Mouse (Mus musculus): Measurements from ENCODE around the gene Tmub2. TPM values are rescaled to one million over a fixed set of nuclear protein-coding genes. Genes with fewer than 3 reads are reported as not detected.
"Not testable (repeated sequence)": the region's sequence is repeated elsewhere in the genome, so short reads cannot be mapped to it uniquely, and the experiment has no call there.

Tmub2 gene
- polyA plus RNA-seq, 1 experiment from 2014 or later: 30.3 TPM

DNA sequence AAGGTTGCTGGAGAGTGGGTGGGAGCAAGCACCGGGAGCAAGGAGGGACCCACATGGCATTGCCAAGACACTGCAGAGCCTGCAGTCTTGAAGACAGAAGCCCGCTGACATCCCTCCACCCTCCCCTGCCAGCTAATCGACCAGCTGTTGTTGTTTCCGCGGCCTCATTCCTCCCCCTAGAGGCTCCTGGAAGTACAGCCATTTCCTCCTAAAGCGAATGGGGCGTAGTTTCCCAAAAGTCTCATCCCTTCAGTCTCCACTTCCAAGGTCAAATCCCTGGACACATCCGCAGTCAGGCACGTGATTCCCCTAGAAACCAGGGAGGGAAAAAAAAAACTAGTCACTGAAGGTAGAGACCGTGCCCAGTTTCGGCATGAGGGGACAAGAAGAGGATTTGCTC is 17.3 kb upstream of the Tmub2 start:
- Histone ChIP-seq H3K4me3 (ENCODE audit: low read depth, low read length) (no peak overlapping the region), H3K4me2 (replicated peaks; ENCODE audit: low read depth) (no peak overlapping the region), H3K4me1 (replicated peaks; ENCODE audit: control insufficient read depth, insufficient read depth) (no peaks in the 10 kb centered on the region), H3K36me3 (ENCODE audit: control insufficient read depth, insufficient read depth, low read length) (no peaks in the 10 kb centered on the region), H3K9me3 (ENCODE audit: control insufficient read depth, low read length) (no peaks in the 10 kb centered on the region), H3K27ac (replicated peaks) (no peak overlapping the region), H3K9ac (ENCODE audit: low read length) (no peak overlapping the region), H3K27me3 (ENCODE audit: control insufficient read depth, insufficient read depth, low read length) (no peaks in the 10 kb centered on the region)
- ATAC-seq (ENCODE audit: low FRiP score, low TSS enrichment): peak; percentile 70; the same call in 1 of the 2 replicates
- WGBS: 9% methylated on average over 11 of the region's 11 CpGs
- peak; percentile 73 for DNase-seq (ENCODE audit: low spot score)
- TF ChIP-seq CTCF (IDR thresholded peaks at IDR 0.05; ENCODE audit: low read depth): peak; percentile 83
- TF ChIP-seq EP300 (optimal IDR thresholded peaks at IDR 0.05): no peak

DNA sequence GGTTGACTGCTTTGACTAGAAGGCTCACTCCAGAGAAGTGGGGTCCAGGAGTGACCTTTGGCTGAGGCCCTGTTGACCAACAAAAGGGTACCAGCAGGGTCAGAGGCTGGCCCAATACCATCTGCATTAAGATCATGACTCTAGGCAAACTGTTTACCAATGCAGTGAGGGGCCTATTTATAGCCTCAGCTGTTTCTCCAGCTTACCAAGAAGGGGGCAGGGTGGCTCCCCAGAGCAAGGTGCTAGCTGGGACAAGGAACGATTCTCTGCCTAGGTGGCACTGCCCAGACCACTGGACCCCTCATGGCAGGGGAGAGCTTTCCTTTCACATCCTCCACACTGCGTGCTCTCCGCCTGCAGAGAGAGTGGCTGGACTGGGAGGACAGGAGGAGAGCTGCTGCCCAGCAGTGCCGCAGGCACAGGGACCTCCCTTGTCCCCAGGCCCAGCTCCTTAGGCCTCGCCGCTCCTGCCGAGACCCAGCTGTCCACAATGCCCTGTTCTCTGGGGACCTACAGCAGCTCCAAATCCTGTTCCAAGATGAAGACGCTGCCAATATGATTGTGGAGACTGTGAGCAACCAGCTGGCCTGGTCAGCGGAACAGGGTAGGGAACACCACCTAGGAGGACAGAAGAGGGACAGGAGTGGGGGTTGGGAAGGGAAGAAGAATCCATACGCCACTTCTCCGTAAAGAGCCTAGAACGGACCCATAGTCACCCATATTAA is 16.0 kb upstream of the Tmub2 start, which contains the start of gene Asb16:
Gene Asb16, plus strand, starts transcription at position 224 of the 725 bp plus-strand sequence.
- no peak within 1 kb of the TSS for H3K4me3 ChIP-seq (ENCODE audit: low read depth, low read length)
- no peak for ATAC-seq (ENCODE audit: low FRiP score, low TSS enrichment)
- H3K4me1 ChIP-seq (replicated peaks; ENCODE audit: control insufficient read depth, insufficient read depth): no peaks in the 10 kb centered on the region
- H3K36me3 ChIP-seq (ENCODE audit: control insufficient read depth, insufficient read depth, low read length): no peaks in the 10 kb centered on the region
- H3K4me2 ChIP-seq (replicated peaks; ENCODE audit: low read depth): no peak within 1 kb of the TSS
- TF ChIP-seq CTCF (IDR thresholded peaks at IDR 0.05; ENCODE audit: low read depth) (no peak), EP300 (optimal IDR thresholded peaks at IDR 0.05) (no peak)
- no peaks in the 10 kb centered on the region for H3K27me3 ChIP-seq (ENCODE audit: control insufficient read depth, insufficient read depth, low read length)
- 88% methylated on average over 12 of the region's 12 CpGs for WGBS
- DNase-seq (ENCODE audit: low spot score): no peak
- H3K27ac ChIP-seq (replicated peaks): no peak within 1 kb of the TSS
- no peak within 1 kb of the TSS for H3K9ac ChIP-seq (ENCODE audit: low read length)
- H3K9me3 ChIP-seq (ENCODE audit: control insufficient read depth, low read length): no peaks in the 10 kb centered on the region

DNA sequence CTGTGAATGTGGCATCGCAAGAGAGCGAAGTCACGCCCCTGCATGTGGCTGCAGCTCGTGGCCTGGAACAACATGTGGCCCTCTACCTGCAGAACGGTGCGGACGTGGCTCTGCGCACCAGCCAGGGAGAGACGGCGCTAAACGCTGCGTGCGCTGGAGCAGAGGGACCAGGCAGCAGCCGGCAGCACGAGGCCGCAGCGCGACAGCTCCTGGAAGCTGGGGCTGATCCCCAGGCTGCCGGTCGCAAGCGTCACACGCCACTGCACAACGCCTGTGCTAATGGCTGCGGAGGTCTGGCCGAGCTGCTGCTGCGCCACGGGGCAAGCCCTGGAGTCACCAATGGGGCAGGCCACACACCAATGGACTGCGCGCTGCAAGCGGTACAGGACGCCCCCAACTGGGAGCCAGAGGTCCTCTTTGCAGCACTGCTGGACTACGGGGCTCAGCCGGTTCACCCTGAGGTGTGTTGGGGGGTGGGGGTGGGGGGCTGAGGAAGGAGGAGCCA is 8.3 kb upstream of the Tmub2 start:
- peak; percentile 66 for DNase-seq (ENCODE audit: low spot score)
- peak; percentile 65 for ATAC-seq (ENCODE audit: low FRiP score, low TSS enrichment)
- Histone ChIP-seq H3K9ac (ENCODE audit: low read length) (peak overlapping the region; percentile 53), H3K27me3 (ENCODE audit: control insufficient read depth, insufficient read depth, low read length) (no peaks in the 10 kb centered on the region), H3K4me1 (replicated peaks; ENCODE audit: control insufficient read depth, insufficient read depth) (peaks cover 5% of the 10 kb centered on the region; the same call in 1 of the 2 replicates), H3K9me3 (ENCODE audit: control insufficient read depth, low read length) (no peaks in the 10 kb centered on the region), H3K36me3 (ENCODE audit: control insufficient read depth, insufficient read depth, low read length) (no peaks in the 10 kb centered on the region), H3K4me2 (replicated peaks; ENCODE audit: low read depth) (peak overlapping the region; percentile 54), H3K27ac (replicated peaks) (no peak overlapping the region), H3K4me3 (ENCODE audit: low read depth, low read length) (peak overlapping the region; percentile 30)
- 1% methylated on average over 33 of the region's 33 CpGs for WGBS
- TF ChIP-seq CTCF (IDR thresholded peaks at IDR 0.05; ENCODE audit: low read depth): no peak; the same call in 1 of the 2 replicates
- TF ChIP-seq EP300 (optimal IDR thresholded peaks at IDR 0.05): no peak

- no peak for ATAC-seq (ENCODE audit: low FRiP score, low TSS enrichment)
- 85% methylated on average over 7 of the region's 12 CpGs for WGBS
- no peak overlapping the region for H3K4me2 ChIP-seq (replicated peaks; ENCODE audit: low read depth)
- peaks cover 5% of the 10 kb centered on the region; the same call in 1 of the 2 replicates for H3K4me1 ChIP-seq (replicated peaks; ENCODE audit: control insufficient read depth, insufficient read depth)
- DNase-seq (ENCODE audit: low spot score): no peak
- no peak overlapping the region for H3K27ac ChIP-seq (replicated peaks)
- no peak for TF ChIP-seq CTCF (IDR thresholded peaks at IDR 0.05; ENCODE audit: low read depth)
- no peak for TF ChIP-seq EP300 (optimal IDR thresholded peaks at IDR 0.05)
- no peak overlapping the region for H3K4me3 ChIP-seq (ENCODE audit: low read depth, low read length)
- no peaks in the 10 kb centered on the region for H3K9me3 ChIP-seq (ENCODE audit: control insufficient read depth, low read length)
- H3K9ac ChIP-seq (ENCODE audit: low read length): no peak overlapping the region
- H3K36me3 ChIP-seq (ENCODE audit: control insufficient read depth, insufficient read depth, low read length): no peaks in the 10 kb centered on the region
- H3K27me3 ChIP-seq (ENCODE audit: control insufficient read depth, insufficient read depth, low read length): no peaks in the 10 kb centered on the region
Measured at GRCm38 (mm10) chr11:102277754-102278153, 7.0 kb upstream of the Tmub2 start.

- ATAC-seq (ENCODE audit: low FRiP score, low TSS enrichment): no peak
- Histone ChIP-seq H3K36me3 (ENCODE audit: control insufficient read depth, insufficient read depth, low read length) (no peaks in the 10 kb centered on the region), H3K27me3 (ENCODE audit: control insufficient read depth, insufficient read depth, low read length) (no peaks in the 10 kb centered on the region), H3K27ac (replicated peaks) (no peak overlapping the region), H3K4me1 (replicated peaks; ENCODE audit: control insufficient read depth, insufficient read depth) (peaks cover 5% of the 10 kb centered on the region; the same call in 1 of the 2 replicates), H3K9ac (ENCODE audit: low read length) (no peak overlapping the region), H3K4me3 (ENCODE audit: low read depth, low read length) (no peak overlapping the region), H3K9me3 (ENCODE audit: control insufficient read depth, low read length) (no peaks in the 10 kb centered on the region), H3K4me2 (replicated peaks; ENCODE audit: low read depth) (no peak overlapping the region)
- TF ChIP-seq CTCF (IDR thresholded peaks at IDR 0.05; ENCODE audit: low read depth): no peak
- no peak for TF ChIP-seq EP300 (optimal IDR thresholded peaks at IDR 0.05)
- 88% methylated on average over 3 of the region's 3 CpGs for WGBS
- DNase-seq (ENCODE audit: low spot score): no peak
Measured at GRCm38 (mm10) chr11:102279595-102279994, 5.1 kb upstream of the Tmub2 start.

- WGBS: 68% methylated on average over 6 of the region's 6 CpGs
Measured at GRCm38 (mm10) chr11:102280267-102280666, 4.5 kb upstream of the Tmub2 start.

More at GRCm38 (mm10) chr11:102280267-102280666, 4.5 kb upstream of the Tmub2 start:
- not testable (repeated sequence) for H3K27me3 ChIP-seq (ENCODE audit: control insufficient read depth, insufficient read depth, low read length); H3K4me2 ChIP-seq (replicated peaks; ENCODE audit: low read depth); DNase-seq (ENCODE audit: low spot score); H3K4me3 ChIP-seq (ENCODE audit: low read depth, low read length); ATAC-seq (ENCODE audit: low FRiP score, low TSS enrichment); H3K27ac ChIP-seq (replicated peaks); H3K9me3 ChIP-seq (ENCODE audit: control insufficient read depth, low read length); H3K4me1 ChIP-seq (replicated peaks; ENCODE audit: control insufficient read depth, insufficient read depth); H3K36me3 ChIP-seq (ENCODE audit: control insufficient read depth, insufficient read depth, low read length); H3K9ac ChIP-seq (ENCODE audit: low read length)
- TF ChIP-seq CTCF (IDR thresholded peaks at IDR 0.05; ENCODE audit: low read depth): 0 out of 2 replicates have a peak, but pooled peaks have one; percentile 7

Data from stomach, postnatal 0 days (tissue).